Comparison of ENCODE assay signal across 14 mouse cellular contexts in genomic region chr6:126573021-126573420, GRCm38 (mm10). TPM values are rescaled to one million over a fixed set of nuclear protein-coding genes. Genes with fewer than 3 reads are reported as not detected.
"Had no signal": no experiment of that assay in that cellular context is flagged by ENCODE, and none has a peak within 500 bp of the region (broad histone marks: within the 10 kb centered on the region; RNA-seq: fewer than 3 reads in every experiment).

No protein-coding gene starts in this region.

- H3K4me2 ChIP-seq: limb, embryonic 13.5 days; lung, embryonic 14.5 days; midbrain, embryonic 13.5 days had no signal

- ATAC-seq: liver, postnatal 0 days; lung, postnatal 0 days; midbrain, embryonic 13.5 days had no signal

- H3K9ac ChIP-seq: limb, embryonic 13.5 days; liver, embryonic 14.5 days; liver, postnatal 0 days; lung, embryonic 14.5 days; midbrain, embryonic 13.5 days had no signal

- H3K4me1 ChIP-seq: limb, embryonic 13.5 days; midbrain, embryonic 13.5 days had no signal

- DNase-seq: kidney, adult 9 months; kidney, postnatal 14 days; kidney, postnatal 4 days; liver; liver, postnatal 0 days; lung, embryonic 14.5 days; thymus, adult 18-20 months; thymus, postnatal 36 days had no signal

- H3K27me3 ChIP-seq: limb, embryonic 13.5 days; midbrain, embryonic 13.5 days had no signal

- H3K9me3 ChIP-seq: limb, embryonic 10.5 days; limb, embryonic 13.5 days; midbrain, embryonic 13.5 days had no signal

- H3K4me3 ChIP-seq: limb, embryonic 10.5 days; limb, embryonic 13.5 days; midbrain, embryonic 13.5 days had no signal

- H3K27ac ChIP-seq: limb, embryonic 10.5 days; limb, embryonic 13.5 days; liver, embryonic 14.5 days; macrophage; midbrain, embryonic 13.5 days had no signal

- H3K36me3 ChIP-seq: limb, embryonic 10.5 days; limb, embryonic 13.5 days; midbrain, embryonic 13.5 days had no signal

RNA-seq across cellular contexts. Expression of gene Kcna5, which starts 37.8 kb away (rescaled TPM):
- polyA plus RNA-seq: macrophage had no signal
